Mouse (Mus musculus) layer of hippocampus, adult 2 months (tissue): ENCODE data around the gene AK157302. TPM values are rescaled to one million over a fixed set of nuclear protein-coding genes. Genes with fewer than 3 reads are reported as not detected.
"Not testable (repeated sequence)": the region's sequence is repeated elsewhere in the genome, so short reads cannot be mapped to it uniquely, and the experiment has no call there.

ENCODE experiments used
- DNase-seq, 2 experiments: peaks; one replicate each; pipeline ENCODE4 v3.0.0; 2022; ENCODE audit warnings: low spot score in 2 of 2
- H3K27ac ChIP-seq: fragments of 200-600 bp; 2 replicates; pipeline ENCODE4 v1.8.1; 2022
- H3K4me3 ChIP-seq: fragments of 200-600 bp; 2 replicates; pipeline ENCODE4 v1.8.1; 2022; ENCODE audit warnings: mild to moderate bottlenecking
- CTCF ChIP-seq: fragments of 200-600 bp; conservative IDR thresholded peaks from 2 replicates; pipeline ENCODE4 v1.8.1; 2022; ENCODE audit warnings: antibody characterized with exemption, mild to moderate bottlenecking, moderate library complexity
- microRNA-seq, 2 experiments: library from miRNA; unstranded; fragments of <30 nt; microRNA quantifications; one replicate each; pipeline ENCODE4 v1.2.0; 2021
- total RNA-seq, 2 experiments: library from RNA; stranded (reverse); gene quantifications; 2 replicates each; pipeline ENCODE4 v1.2.3; 2021

AK157302 gene
- total RNA-seq, 2 experiments from 2014 or later, result 19.4 to 21.2 TPM

DNA sequence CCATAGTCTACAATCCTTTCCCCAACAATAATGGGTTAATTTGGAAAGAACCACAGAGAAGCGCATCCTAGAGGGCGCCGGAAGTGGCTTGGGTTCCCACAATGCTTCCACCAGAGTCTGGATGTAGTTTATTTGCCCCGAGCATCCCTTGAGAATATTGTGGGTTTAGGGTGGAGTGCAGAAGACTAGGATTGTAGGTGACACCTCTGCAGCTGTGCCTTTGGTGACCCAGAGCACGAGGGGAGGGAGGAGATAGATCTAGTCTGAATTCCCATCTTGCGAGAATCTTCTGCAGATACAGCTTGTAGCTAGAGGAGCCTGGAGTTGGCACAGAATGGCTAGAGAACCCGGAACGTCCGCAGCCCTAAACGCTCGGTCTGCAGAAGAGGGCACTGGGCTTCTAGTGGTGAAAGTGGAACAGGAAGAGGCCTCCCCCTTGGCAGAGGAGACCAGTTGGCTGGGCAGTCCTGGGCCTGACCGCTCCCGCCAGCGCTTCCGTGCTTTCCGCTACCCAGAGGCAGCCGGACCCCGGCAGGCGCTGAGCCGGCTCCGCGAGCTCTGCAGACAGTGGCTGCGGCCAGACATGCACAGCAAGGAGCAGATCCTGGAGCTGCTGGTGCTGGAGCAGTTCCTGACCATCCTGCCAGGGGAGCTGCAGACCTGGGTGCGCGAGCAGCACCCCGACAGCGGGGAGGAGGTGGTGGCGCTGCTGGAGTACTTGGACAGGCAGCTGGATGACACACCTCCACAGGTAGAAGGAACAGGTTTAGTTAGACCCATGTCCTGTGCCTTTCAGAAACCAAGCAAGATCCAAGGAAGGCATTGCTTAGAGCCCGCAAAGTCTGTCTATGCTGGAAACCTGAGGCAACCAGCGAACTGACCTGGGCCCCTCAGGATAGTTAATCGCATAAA, 16.0 kb upstream of the AK157302 start, which contains the start of the genes Zkscan4 and Gm10065:
Gene Zkscan4, plus strand, starts transcription at position 149 of the 912 bp plus-strand sequence.
Gene Gm10065, minus strand, starts transcription at position 683 of the 912 bp plus-strand sequence.
- peak; percentile 45 for TF ChIP-seq CTCF
- Histone ChIP-seq H3K27ac (peak within 1 kb of the TSS; percentile 94), H3K4me3 (peak within 1 kb of the TSS; percentile 81)
- peak; percentile 75 to 78 for DNase-seq

GRCm38 (mm10) chr13:21486881-21487280, 8.1 kb upstream of the AK157302 start:
- H3K27ac ChIP-seq, result no peak overlapping the region
- TF ChIP-seq CTCF, result no peak
- no peak for DNase-seq
- H3K4me3 ChIP-seq, result no peak overlapping the region

GRCm38 (mm10) chr13:21492847-21493246, 2.2 kb upstream of the AK157302 start:
- no peak overlapping the region for H3K27ac ChIP-seq
- no peak for TF ChIP-seq CTCF

GRCm38 (mm10) chr13:21501182-21501581, 6.2 kb downstream of the AK157302 start, which contains the start of gene Gm11273:
Gene Gm11273, minus strand, starts transcription at chr13:21501418.
- H3K27ac ChIP-seq, DNase-seq, H3K4me3 ChIP-seq: not testable (repeated sequence)

More at GRCm38 (mm10) chr13:21492847-21493246, 2.2 kb upstream of the AK157302 start:
- H3K4me3 ChIP-seq, result no peak overlapping the region
- no peak for DNase-seq

- TF ChIP-seq CTCF, result no peak
- no peak overlapping the region for H3K27ac ChIP-seq
- DNase-seq, result no peak
- no peak overlapping the region for H3K4me3 ChIP-seq
These were observed 7.3 kb downstream of the AK157302 start for GRCm38 (mm10) chr13:21502296-21502695.

- TF ChIP-seq CTCF, result no peak
- Histone ChIP-seq H3K27ac (peak overlapping the region; percentile 88), H3K4me3 (peak overlapping the region; percentile 66)
- DNase-seq, result peak; percentile 79 to 83
These were observed 11.2 kb downstream of the AK157302 start for GRCm38 (mm10) chr13:21506221-21506649.

- Histone ChIP-seq H3K27ac (no peak overlapping the region), H3K4me3 (peak overlapping the region; percentile 95)
- DNase-seq, result no peak
- no peak for TF ChIP-seq CTCF
These were observed 35.1 kb downstream of the AK157302 start for GRCm38 (mm10) chr13:21530136-21530535.

DNA sequence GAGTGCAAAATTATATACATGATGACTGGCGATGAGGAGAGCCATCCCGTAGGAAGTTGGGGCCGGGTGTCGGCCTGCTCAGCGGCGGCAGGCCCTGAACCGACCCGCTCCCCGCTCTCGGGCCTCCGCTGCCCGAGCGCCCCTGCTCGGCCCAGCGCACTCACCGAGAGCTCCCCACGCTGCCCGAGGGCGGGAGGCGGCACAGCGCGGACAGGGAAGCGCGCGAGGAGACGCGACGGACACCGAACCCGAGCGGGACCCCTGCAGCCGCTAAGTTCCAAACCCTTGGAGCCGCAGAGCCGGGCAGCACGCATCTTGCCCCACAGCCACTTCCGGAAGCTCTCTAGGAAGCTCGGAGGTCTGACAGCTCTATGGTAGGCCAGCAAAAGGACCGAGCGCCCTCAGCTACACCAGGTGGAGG, 35.8 kb downstream of the AK157302 start, which contains the start of gene Zkscan8:
Gene Zkscan8, minus strand, starts transcription at position 340 of the 421 bp plus-strand sequence.
- no peak for TF ChIP-seq CTCF
- peak; percentile 81 to 82 for DNase-seq

DNA sequence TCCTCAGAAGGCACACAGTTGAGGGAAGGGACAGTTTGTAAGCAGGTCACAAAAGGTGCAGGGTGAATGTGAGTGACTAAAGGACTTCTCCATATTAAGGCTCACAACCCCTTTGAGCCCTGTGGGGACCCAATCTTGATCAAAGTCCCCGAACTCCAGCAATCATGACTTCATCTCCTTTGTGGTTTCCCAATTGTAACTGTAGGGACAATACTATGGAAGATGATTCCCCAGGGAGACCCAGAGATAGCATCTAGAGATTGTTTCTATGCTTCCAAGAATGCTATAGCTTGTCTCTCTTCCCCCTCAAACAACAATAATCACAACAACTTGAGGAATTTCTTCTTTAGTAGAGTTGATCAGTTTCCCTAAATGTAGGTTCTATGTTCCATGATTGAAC, 47.7 kb downstream of the AK157302 start, which contains the start of gene Olfr1366:
Gene Olfr1366, minus strand, starts transcription at position 101 of the 400 bp plus-strand sequence.
- TF ChIP-seq CTCF, result no peak
- no peak within 1 kb of the TSS for H3K4me3 ChIP-seq
- DNase-seq, result no peak
- no peak within 1 kb of the TSS for H3K27ac ChIP-seq

More for the DNA sequence above, 35.8 kb downstream of the AK157302 start, which contains the start of gene Zkscan8:
- Histone ChIP-seq H3K27ac (peak within 1 kb of the TSS; percentile 94), H3K4me3 (peak within 1 kb of the TSS; percentile 95)

Small RNAs within 50 kb of the gene (microRNA-seq; reads per million reads assigned to microRNA genes)
- gene Mir1896, result 0 reads per million in 2 experiments

Other genes starting within 250 kb of the AK157302 start
- gene Gpx5, start 202.5 kb upstream of the AK157302 start, total RNA-seq, result not detected
- not detected for gene Gpx6, start 183.1 kb upstream of the AK157302 start, total RNA-seq
- not detected for gene Olfr1367, start 148.3 kb upstream of the AK157302 start, total RNA-seq
- gene Zscan12, start 132.4 kb upstream of the AK157302 start, total RNA-seq, result 1 to 10 TPM; 9.4 to 10.0 TPM
- 10 to 100 TPM; 36.0 to 43.5 TPM for gene Zkscan3, start 92.5 kb upstream of the AK157302 start, total RNA-seq
- 1 to 10 TPM; 1.1 to 1.6 TPM for gene Pgbd1, start 54.2 kb upstream of the AK157302 start, total RNA-seq
- gene Zscan26, start 41.5 kb upstream of the AK157302 start, total RNA-seq, result 10 to 100 TPM; 55.4 to 55.9 TPM
- gene Nkapl, start 26.7 kb upstream of the AK157302 start, total RNA-seq, result under 1 TPM; 0.56 to 0.92 TPM
- 1 to 10 TPM; 6.5 TPM for gene Zkscan4, start 16.3 kb upstream of the AK157302 start, total RNA-seq
- gene Gm10065, start 15.8 kb upstream of the AK157302 start, total RNA-seq, result not detected
- 10 to 100 TPM; 59.2 to 60.9 TPM for gene Gm11273, start 6.2 kb downstream of the AK157302 start, total RNA-seq
- 10 to 100 TPM; 20.2 to 23.4 TPM for gene Zkscan8, start 35.9 kb downstream of the AK157302 start, total RNA-seq
- not detected for gene Olfr1366, start 47.6 kb downstream of the AK157302 start, total RNA-seq
- not detected for gene Olfr1535, start 64.7 kb downstream of the AK157302 start, total RNA-seq
- gene Olfr1364, start 86.5 kb downstream of the AK157302 start, total RNA-seq, result not detected
- gene Olfr1362, start 118.8 kb downstream of the AK157302 start, total RNA-seq, result not detected
- not detected for gene Olfr11, start 147.3 kb downstream of the AK157302 start, total RNA-seq
- not detected for gene Olfr1361, start 168.2 kb downstream of the AK157302 start, total RNA-seq
- not detected for gene Olfr1360, start 182.2 kb downstream of the AK157302 start, total RNA-seq
- gene Olfr1359, start 202.9 kb downstream of the AK157302 start, total RNA-seq, result not detected
- 10 to 100 TPM; 25.0 to 36.7 TPM for gene Hist1h2bl, start 220.9 kb downstream of the AK157302 start, total RNA-seq
- 10 to 100 TPM; 27.6 to 54.9 TPM for gene Hist1h2ai, start 221.2 kb downstream of the AK157302 start, total RNA-seq
- 10 to 100 TPM; 51.3 to 58.2 TPM for gene Hist1h3h, start 222.4 kb downstream of the AK157302 start, total RNA-seq
- gene Hist1h2bm, start 226.8 kb downstream of the AK157302 start, total RNA-seq, result 1 to 10 TPM; 4.2 to 8.2 TPM
- gene Hist1h4j, start 239.8 kb downstream of the AK157302 start, total RNA-seq, result 10 to 100 TPM; 16.7 to 19.3 TPM